Mouse (Mus musculus) brain, embryonic 14.5 days (tissue): ENCODE results near the gene Tubgcp4.

ENCODE experiments used
- CTCF ChIP-seq: fragments of 200-500 bp; IDR thresholded peaks from 2 replicates; pipeline ENCODE4 v1.5.1; 2012; ENCODE audit warnings: inconsistent platforms, mild to moderate bottlenecking, moderate library complexity, borderline replicate concordance; ENCODE audit not compliant: insufficient read depth, insufficient read length; ENCODE audit errors: extremely low read depth
- POLR2A ChIP-seq: fragments of 200-500 bp; IDR thresholded peaks from 2 replicates; pipeline ENCODE4 v1.6.1; 2012; ENCODE audit warnings: mild to moderate bottlenecking, inconsistent platforms, borderline replicate concordance; ENCODE audit not compliant: poor library complexity, insufficient read depth, insufficient read length, severe bottlenecking; ENCODE audit errors: extremely low read depth

- TF ChIP-seq CTCF (no peak), POLR2A (no peak)
These were observed 33.1 kb upstream of the Tubgcp4 start for GRCm38 (mm10) chr2:121137371-121137770.
